Mouse (Mus musculus) lung, adult 2 months (tissue): ENCODE results near the gene Crip1.

Experiments
- CTCF ChIP-seq: fragments of 200-500 bp; IDR thresholded peaks from 2 replicates; pipeline ENCODE4 v1.5.1; 2011; ENCODE audit warnings: mild to moderate bottlenecking, low read length, control low read depth; ENCODE audit not compliant: insufficient read depth
- POLR2A ChIP-seq: fragments of 200-500 bp; IDR thresholded peaks from 2 replicates; pipeline ENCODE4 v1.6.1; 2011; ENCODE audit warnings: low read depth, mild to moderate bottlenecking, control low read depth, low read length, borderline replicate concordance; ENCODE audit errors: extremely low read depth

DNA sequence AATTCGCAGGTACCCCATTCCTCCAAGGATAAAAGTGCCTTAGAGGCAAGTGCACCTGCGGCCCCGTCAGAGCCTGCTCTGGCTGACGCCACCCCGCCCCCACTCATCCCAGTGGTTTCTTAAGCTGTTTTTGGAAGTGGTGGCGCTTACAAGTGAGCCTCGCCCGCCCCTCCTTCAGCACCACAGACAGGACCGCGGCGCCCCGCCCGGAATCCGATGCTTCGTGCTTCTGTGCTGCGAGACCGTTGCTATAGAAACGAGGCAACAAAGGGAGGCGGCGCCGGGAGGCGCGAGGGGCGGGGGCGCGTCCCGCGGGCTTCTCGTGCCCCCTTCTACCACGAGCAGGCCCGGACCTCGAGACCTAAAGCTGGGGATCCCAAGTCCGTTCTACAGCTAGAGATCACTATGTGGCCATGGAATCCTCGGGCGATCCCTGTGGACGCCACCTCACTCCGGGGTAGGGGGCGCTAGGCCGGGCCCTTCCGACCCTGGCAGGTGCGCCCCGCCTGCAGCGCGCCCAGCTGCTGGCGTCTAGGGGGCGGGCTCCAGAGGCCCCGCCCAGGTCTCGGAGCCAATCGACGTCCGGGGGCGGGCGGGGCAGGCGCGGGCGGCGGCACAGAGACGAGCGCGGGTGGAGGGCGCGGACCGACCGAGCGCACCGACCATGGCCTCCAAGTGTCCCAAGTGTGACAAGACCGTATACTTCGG, 6.1 kb upstream of the Crip1 start, which contains the start of gene Crip2:
- TF ChIP-seq POLR2A (peak; percentile 96), CTCF (no peak)
